Mouse (Mus musculus) left cerebral cortex, adult 9 months (tissue): ENCODE measurements around the gene Grip2.

Experiments
- DNase-seq, 2 experiments: peaks; one replicate each; pipeline ENCODE4 v3.0.0; 2022; ENCODE audit warnings: low spot score in 2 of 2

Gene Grip2

DNA sequence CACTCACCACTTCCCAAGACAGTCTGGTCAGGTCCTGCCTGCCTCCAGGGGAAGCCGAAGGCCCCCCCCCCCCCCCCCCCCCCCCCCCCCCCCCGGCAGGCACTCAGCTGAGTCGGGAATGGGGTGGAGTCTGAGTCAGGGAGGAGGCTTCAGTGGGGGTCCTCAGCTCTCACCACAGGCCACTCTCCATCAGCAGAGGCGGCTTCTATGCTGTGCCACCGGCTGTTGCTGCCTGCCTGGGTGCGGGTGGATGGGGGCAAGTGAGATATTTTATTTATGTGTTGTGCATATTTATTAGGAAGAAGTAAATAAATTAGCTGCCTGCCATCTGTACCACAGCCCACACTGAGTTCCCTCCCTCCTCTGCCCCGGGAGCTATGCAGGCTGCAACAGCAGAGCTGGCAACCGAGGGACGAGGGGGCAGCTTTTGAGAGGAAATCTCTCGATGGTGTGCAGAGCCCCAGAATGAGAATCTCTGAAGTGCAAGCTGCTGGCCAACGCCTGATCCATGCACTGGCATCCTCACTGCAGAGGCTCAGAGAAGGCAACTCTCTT lies at the start of gene Grip2:
Gene Grip2, minus strand, starts transcription at position 235 of the 555 bp plus-strand sequence.
- peak in 1 of 2 experiments; percentile 48 for DNase-seq

DNA sequence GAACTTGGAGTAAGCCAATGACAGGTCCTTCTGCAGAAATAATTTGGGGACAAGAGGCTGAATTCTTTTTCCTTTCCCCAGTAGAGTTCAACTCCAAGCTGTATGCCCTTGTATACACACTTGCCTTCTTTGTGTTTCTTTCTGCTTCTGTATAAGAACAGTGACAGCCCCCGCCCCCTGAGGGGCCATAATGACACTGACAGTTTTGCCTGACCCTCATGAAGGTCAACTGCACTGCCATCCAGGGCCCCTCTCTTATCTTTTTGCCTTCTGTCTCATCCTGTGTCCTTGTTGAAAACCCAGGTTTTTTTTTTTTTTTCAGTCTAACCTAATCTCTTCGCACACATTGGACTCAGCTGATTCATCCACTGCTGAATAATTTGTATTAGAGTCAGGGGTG lies 45.7 kb upstream of the Grip2 start:
- DNase-seq = no peak

DNA sequence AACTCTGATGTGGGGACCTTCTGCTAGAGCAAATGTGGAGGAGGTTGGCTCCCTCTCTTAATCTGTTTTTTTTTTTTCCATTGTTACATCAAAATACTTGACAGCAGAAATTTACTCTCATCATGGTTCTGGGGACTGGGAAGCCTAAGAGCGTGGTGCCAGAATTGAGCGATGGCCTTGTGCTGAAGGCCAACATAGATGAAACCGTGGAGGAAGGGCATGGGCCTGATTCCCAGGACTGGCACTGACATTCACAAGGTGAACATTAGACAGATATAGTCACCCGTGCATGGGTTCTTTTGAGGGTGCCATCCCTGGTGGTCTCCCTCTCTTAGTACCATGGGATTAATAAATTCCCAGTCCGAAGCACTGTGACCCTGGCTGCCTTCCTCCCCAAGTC lies 41.0 kb upstream of the Grip2 start:
- no peak for DNase-seq

DNA sequence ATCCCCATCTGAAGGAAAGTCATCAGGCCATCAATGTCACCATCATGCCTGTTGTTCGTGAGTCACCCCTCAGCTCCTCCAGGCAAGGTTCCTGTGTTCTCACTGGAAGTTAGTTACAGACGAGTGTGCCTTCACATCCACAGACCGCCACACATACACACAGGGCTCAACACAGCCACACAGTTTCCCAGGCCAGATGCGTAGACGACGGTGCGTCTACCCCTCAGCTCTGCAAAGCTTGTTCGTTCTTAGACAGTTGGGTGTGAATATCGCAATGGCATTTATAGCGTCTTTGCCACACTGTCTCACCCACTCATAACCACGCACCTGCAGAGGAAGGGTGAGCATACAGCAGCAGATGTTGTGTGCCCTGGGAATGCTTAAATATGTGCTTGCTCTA lies 38.6 kb upstream of the Grip2 start:
- peak; percentile 42 to 58 for DNase-seq

DNA sequence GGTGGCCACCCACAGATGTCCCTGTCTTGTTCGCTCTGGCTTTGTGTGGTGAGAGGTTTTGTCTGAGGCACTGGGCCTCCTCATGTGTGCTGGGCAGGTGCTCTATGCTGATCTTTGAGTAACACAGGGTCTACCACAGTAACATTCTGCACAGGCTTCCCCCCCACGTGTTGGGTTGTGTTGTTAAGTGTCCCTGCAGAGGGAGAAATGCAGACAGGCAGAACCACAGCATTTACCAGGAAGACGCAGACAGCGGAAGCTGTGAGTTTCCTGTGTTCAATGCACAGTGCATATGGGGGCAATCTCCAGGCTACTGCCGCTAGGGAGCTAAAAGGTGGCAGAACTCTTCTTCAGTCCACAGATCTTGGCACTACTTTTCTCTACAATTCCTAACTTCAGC lies 37.5 kb upstream of the Grip2 start:
- no peak for DNase-seq

DNA sequence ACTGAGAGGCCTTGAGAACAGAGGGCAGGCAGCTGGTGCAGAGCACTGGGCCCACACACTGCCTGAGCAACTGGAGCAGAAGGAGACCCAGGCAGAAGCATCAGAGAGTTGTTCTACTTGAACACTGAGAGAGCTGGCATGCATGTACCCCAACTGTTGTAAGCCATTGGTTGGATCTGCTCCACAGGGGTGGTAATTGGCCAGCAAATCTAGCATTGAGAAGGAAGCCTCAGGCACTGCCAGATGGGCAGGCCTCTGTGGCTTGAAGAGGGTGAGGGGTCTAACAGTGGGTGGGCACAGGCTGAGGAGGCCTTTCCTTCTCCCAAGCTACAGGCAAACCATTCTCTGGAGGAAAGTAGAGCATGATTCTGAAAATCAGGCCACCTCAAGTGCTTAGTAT lies 35.8 kb upstream of the Grip2 start:
- DNase-seq = no peak

DNA sequence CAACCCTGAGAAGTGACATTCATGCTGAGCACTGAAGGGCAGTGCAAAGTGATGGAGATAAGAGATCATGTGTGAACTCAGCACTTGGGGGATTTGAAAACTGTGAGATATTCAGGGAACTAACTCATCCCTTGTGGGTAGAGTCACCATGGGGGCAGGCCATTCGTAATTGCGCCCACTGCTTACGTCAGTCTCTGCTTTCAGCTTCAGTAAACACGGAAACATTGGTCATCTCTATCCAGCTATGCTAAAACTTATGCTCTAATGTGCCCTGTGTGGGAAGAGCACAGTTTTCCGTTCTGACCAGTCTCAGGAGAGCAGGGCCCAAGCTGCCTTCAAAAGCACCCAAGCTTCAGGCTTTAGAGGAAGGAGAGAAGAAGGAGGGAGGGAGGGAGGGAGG lies 31.3 kb upstream of the Grip2 start:
- no peak for DNase-seq

DNA sequence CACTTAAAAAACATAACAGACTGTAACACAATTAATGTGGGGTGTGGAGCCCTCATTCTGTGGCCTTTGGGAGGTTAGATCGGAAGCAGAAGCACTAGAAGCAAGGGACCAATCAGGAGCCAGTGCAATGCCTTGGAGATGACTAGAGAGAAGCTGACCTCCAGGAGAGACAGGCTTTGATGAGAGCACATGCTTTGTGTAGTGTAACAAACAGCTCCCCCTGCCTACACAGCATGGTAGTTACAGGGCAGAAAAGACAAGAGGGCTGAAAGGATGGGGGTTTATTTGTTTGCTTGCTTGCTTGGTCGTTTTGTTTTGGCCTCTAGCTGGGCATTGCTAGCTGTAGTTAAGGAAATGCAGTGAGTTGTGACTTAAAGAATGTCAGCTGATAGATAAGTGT lies 25.5 kb upstream of the Grip2 start:
- peak in 1 of 2 experiments; percentile 45 for DNase-seq

DNA sequence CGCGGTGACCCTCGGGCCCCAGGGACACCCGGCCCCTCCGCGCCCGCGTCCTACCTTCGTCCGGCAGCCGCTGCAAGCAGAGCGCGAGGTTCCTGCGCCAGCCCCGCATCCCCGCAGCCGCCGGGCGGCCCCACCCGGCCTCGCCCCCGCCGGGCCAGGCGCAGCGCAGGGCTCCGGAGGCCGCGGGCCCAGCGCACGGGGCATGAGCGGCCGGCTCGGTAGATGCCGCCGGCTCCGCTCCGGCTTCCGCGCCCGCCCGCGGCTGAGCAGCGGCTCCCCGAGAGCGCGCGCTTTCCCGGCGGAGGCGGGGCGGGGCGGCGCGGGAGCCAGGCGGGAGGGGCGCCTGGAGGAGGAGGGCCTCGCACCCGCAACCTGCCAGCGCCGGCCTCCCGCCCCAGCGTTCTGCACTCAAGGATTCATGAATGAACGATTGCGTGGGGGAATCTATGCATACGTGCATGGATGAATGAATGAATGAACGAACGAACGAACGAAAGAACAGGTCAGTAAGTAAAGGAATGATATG lies 16.6 kb upstream of the Grip2 start:
- peak in 1 of 2 experiments; percentile 19 for DNase-seq

DNA sequence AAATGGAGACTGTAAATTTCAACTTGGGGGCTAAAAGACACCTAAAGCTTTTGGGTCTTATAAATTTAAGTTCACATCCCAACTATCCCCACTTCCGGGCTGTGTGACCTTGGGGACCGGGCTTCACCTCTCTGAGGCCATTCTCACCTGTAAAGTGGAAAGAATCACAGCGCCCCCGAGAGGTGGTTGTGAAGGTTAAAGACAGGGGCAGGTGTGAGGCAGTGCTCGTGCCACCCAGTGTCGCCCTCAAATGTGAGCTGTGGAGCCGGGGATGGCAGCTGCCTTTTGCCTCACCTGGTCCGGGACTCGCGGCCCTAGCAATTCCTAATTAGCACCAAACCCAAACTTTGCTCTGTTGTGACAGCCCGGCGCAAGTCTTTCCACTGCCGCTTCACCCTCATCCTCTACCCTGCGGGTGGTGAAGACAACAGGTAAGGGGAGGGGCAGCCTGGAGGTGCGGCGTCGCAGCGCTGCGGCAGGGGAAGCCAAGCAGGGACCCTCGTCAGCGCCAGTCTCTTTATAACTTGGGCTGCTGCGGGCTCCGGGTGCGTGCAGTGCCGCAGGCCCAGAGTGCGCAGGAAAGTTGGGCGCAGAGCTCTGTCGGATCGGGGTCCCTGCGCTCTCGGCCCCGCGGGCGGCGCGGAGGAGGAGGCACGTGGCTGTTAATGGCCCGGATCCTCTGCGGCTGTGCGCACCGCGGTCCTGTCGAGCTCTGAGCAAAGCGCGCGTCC lies 16.0 kb upstream of the Grip2 start:
- DNase-seq = no peak

DNA sequence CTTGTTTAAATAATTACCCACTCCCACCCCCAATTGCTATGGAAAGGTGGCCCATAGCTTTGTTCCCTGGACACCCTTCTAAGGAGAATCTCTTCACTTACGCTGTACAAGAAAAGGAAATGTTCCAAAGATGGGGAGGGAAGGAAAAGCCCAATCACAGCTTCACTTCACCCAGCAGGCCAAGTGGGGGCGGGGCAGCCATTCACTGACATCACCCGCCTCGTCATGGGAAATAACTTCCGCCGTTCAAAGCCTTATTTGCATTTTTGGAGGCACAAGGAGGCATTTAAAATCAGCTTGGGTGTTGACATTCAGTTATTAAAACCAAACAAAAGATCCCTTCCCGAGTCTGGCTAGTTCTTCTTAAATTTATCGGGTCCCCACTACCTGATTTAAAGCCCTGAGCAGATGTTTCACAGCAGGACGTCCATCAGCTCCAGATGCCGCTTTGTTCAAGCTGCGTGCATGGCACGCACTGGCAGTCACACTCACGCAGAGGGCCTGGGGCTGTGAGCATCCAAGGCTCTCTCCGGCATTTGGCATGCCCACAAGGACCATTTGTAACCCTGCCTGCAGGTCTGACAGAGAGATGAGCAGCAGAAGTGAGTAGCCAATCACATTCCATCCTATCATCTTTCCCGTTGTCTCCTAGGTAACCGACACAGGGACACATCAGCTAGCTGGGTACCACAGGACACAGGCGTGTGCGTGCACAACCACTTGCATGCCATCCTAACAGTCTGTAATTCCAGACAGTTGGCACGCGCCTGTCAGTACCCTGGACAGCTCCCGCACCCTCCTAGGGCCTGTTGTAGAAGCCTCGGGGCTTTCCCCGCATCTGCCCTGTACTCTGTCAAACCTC lies 12.2 kb upstream of the Grip2 start:
- DNase-seq = peak in 1 of 2 experiments; percentile 68

DNA sequence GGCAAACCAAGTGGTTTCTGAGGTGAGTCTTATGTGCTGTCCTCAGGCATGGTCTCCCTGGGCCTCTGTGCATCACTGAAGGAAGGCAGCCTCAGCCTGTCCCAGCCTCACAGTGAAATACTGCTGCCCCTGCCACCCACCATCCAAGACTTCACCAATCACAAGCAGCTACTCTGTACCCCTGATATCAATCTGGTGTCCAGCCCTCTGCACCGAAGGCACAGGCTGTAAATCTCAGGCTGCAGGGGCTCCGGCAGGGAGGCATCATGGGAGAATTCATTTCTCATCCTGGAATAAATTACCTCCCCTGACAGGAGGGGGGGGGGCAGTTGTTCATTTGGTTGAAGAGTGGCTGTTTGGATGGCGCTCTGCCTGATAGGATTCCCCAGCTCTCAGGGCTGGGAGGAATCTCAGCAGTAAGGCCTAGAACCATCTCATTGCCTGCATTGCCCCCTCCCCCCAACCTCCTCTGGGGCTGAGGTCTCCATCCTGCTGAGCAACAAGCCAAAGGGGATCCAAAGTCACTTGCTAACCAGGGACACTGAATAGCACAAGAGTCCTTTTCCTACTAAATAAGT lies 5.9 kb upstream of the Grip2 start:
- DNase-seq = no peak

DNA sequence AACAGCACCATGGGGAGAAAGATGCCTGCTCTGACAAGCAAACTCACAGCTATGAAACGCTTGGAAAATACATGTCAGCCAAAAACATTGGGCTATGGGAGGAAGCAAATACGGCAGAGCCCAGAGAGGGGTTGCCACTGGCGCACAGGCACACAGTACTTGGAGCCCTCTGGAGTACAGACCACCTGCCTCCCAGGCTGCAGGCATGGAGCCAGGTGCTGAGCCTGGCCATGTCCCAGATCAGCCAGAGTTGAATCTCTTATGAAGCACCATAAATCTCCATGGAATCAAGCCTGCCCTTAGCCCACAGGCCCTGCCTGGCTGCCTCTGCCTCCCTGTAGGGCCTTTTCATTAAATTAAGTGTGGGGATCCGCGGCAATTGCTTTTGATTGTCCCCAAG lies 876 bp upstream of the Grip2 start:
- DNase-seq = no peak

DNA sequence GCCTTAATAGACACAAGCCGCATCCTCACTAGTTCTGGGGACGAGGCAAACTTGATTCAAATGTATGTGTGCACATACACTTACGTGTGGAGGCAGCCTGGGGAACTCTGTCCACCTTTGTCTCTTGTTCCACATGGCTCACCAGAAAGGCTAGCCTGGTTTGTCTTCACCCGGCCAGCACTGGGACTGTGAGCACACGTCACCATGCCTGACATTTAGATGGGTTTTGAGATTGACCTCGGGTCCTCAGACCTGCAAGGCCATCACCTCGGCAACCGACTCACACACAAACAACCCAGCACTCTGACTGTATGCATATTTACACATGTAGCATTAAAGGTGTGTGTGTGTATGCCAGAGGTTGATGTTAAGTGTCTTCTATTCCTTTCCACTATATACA lies 8.8 kb downstream of the Grip2 start:
- DNase-seq = no peak

DNA sequence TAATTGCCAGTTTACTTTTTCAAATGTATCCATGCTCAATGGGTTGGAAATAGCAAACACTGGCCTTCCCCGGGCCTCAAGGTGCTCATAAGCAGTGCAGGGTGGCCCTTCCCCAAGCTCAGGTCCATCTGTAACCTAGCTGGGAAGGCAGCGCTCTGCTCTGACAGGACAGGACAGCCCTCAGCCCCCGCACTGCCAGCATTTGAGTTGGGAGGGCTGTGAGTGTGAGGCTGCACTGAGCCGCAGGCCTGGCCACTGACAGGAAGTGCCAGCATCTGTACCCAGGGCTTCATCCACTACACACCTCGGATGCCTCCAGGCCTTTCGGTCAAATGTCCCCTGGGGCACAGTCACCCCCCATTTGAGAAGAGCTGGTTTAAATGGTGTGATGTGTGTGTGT lies 11.1 kb downstream of the Grip2 start:
- DNase-seq = no peak

DNA sequence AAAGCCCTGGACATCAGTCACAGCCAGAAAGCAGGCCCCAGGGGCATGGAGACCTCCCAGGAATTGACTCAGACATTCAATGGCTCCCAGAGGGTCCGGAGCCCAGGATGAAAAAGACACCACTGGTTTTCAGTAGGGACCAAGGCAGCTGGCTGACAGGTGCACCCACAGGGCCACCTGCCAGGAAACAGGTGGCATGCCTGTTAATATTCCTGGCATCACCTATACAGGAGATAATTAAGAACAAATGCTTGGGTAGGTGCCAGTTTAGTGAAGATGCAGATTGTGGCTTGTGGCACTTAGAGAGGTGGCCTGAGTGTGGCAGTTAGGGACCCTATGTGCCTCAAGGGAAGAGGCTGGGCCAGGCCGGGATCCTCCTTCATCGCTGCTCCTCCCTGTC lies 13.4 kb downstream of the Grip2 start:
- no peak for DNase-seq

DNA sequence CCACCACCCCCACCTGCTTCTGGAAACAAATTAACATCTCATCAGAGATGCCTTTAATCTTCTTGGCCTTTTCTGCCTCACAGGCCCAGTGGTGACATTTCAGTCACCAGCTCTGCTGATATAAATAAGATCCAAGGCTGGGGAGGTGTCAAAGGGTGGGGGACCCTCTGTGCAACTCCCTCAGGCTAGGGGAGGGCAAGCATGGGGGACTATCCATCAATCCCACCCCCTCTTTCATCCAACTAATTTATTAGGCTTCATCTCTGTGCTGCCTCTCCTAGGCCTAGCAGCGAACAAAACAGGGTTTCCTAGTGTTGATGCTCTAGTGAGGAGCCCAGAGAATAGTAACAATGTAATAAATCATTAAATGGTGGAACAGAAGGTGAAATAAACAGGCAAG lies 17.0 kb downstream of the Grip2 start:
- no peak for DNase-seq

DNA sequence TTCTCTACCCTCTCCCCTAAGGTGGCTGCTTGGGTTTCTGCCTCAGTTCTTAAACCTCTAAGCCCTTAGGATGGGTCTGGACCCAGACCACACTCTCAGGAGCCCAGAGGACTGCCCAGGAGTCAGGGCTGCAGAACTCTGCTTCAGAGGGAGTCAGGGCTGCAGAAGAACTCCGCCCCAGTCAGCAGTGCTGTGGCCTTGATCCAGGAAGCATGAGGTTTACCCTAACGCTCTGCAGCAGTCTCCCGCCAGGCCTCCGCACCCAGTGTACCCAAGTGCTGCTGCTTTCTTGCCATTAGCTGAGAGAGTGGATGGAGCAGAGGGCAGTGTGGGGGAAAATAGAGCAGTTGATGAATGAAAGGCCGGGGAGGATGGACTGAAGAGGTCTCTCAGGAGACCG lies 19.0 kb downstream of the Grip2 start:
- no peak for DNase-seq

DNA sequence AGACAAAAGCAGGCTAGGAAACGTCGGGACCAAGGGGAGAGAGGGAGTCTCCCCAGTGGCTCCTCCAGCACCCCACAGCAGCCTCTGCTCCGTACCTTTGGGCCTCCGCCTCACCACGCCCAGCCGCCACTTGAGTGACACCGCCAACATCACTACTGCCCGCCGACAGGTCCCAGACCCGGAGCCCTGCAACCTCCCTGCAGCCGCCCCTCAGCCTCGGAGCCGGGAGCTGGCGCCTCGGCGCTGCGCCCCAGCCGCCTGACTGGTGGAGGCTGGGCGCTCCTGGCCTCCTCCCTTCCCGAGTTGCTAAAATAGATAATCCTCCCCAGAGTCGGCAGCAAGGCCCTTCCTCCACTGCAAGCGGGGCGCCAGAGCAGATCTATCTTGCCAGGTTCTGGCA lies 19.9 kb downstream of the Grip2 start:
- peak; percentile 37 to 38 for DNase-seq

DNA sequence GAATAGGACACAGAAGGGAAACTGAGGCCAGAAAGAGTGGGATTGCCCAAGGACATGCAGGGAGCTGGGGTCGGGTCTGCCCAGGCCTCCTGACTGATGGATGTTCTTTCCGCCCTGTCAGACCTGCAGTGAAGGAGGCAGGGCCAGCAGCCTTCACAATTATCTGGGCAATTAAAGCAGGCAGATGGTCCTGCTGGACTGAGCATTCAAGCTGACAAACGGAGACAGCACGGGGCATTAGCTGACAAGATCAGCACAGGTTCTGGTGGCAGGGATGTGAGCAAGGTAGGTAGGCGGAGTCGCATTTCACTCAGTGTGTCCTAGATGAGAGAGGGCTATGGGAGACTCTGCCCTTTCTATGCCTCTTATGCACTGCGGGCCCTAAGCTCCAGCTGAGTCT lies 22.9 kb downstream of the Grip2 start:
- no peak for DNase-seq

DNA sequence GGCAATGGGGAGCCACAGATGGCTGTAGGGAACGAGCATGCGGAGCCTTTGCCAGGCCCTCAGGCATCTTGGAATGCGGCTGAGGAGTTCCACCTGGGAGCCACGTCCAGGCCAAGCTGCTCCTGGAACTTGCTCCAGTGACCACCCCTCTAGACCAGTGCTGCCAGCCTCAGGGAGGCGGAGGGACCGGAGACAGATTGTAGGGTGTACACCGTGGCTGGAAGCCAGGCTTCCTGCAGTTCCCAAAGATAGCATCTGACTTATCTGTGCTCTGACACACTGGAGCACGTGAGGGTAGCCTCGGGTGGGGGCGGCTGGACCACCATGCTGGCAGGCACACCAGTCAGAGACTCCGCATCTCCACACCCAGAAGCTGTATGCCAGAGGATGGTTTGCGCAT lies 28.6 kb downstream of the Grip2 start:
- peak in 1 of 2 experiments; percentile 48 for DNase-seq

DNA sequence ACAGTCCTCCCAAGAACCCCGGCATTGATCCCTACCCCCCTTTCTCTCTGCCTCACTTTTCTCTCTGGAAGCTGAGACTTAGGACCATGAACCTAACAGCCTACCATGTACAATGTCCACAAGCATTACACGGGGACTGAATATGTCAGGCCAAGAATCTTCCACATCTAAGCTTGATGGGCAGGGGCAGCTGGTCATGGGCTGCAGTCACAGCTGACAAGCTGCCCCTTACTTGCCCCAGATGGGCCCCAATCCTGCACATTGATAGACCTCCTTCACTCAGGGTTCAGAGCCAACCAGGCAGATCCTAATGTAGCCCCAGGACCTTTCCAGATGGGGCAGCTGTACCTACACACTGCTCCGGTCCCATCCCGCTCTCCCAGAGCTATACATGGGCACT lies 30.3 kb downstream of the Grip2 start:
- no peak for DNase-seq
